Mouse (Mus musculus) heart, postnatal 0 days (tissue): Measurements from ENCODE around the gene Larp4.

ENCODE experiments used
- CTCF ChIP-seq: IDR thresholded peaks from 2 replicates; pipeline ENCODE4 v1.5.1; 2016; ENCODE audit warnings: antibody characterized with exemption, control low read depth, low read depth
- EP300 ChIP-seq: IDR thresholded peaks from 2 replicates; pipeline ENCODE4 v1.6.1; 2016; ENCODE audit warnings: antibody characterized with exemption, low read depth

DNA sequence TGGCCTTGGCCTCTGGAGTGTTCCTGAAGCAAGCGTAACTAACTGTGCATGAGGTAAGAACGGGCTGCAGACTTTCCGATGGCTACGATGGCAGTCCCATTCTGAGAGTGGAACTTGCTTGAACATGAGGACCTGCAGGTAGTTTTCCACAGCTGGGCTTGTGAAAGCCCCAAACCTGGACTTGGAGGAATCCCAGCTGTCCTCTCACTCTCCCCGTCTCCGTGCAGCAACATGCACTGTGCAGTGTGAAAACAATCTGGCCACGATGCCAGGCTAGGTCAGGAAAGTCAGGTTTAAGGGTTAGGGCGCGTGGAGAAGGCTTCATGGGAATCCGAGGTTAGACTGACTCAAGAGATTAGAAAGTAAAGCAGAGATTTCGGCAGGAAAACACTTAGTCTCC is 89.0 kb downstream of the Larp4 start:
- TF ChIP-seq CTCF: no peak
- TF ChIP-seq EP300: no peak
